Mouse (Mus musculus) midbrain, embryonic 15.5 days (tissue): ENCODE measurements around the gene Wrnip1. TPM values are rescaled to one million over a fixed set of nuclear protein-coding genes. Genes with fewer than 3 reads are reported as not detected.

ENCODE experiments used
- ATAC-seq: fragments of 200-750 bp; cut with Nextera tagmentation; replicated peaks from 2 replicates; pipeline ENCODE4 v1.8.0; 2017; ENCODE audit warnings: moderate TSS enrichment
- H3K27ac ChIP-seq: fragments of 300-500 bp; sonication (generic); 2 replicates; pipeline ENCODE4 v1.5.1; 2015; ENCODE audit warnings: mild to moderate bottlenecking, inconsistent platforms
- H3K27me3 ChIP-seq: fragments of 300-500 bp; sonication (generic); replicated peaks from 2 replicates; pipeline ENCODE4 v1.6.1; 2015; ENCODE audit warnings: inconsistent platforms
- H3K36me3 ChIP-seq: fragments of 300-500 bp; sonication (generic); replicated peaks from 2 replicates; pipeline ENCODE4 v1.6.1; 2015; ENCODE audit warnings: inconsistent platforms
- H3K4me1 ChIP-seq: fragments of 300-500 bp; sonication (generic); 2 replicates; pipeline ENCODE4 v1.6.1; 2015; ENCODE audit warnings: inconsistent platforms
- H3K4me2 ChIP-seq: fragments of 300-500 bp; sonication (generic); 2 replicates; pipeline ENCODE4 v1.6.1; 2015; ENCODE audit warnings: inconsistent platforms, mild to moderate bottlenecking, moderate library complexity
- H3K4me3 ChIP-seq: fragments of 300-500 bp; sonication (generic); 2 replicates; pipeline ENCODE4 v1.5.1; 2015; ENCODE audit warnings: mild to moderate bottlenecking, inconsistent platforms
- H3K9ac ChIP-seq: fragments of 300-500 bp; sonication (generic); 2 replicates; pipeline ENCODE4 v1.6.1; 2015; ENCODE audit warnings: mild to moderate bottlenecking, inconsistent platforms
- H3K9me3 ChIP-seq: fragments of 300-500 bp; sonication (generic); 2 replicates; pipeline ENCODE4 v1.6.1; 2016; ENCODE audit warnings: inconsistent platforms
- WGBS: fragments of 180-500 bp; shearing (Covaris S2); methylation state at CpG from one replicate; pipeline ENCODE4 v1.1.7; 2015; ENCODE audit warnings: mixed read lengths; 5-methylcytosine and 5-hydroxymethylcytosine counted together
- polyA plus RNA-seq: library from polyadenylated mRNA; unstranded; fragments of >200 nt; fragmentation: Nextera tagmentation; extraction: Ambion mirVana; gene quantifications from 2 replicates; pipeline ENCODE4 v1.2.1, GENCODE M21; 2015

Gene Wrnip1
- polyA plus RNA-seq, 1 experiment from 2014 or later: 41.5 TPM

GRCm38 (mm10) chr13:32839314-32839713 is 37.5 kb downstream of the Wrnip1 start:
- no peaks in the 10 kb centered on the region for H3K27me3 ChIP-seq
- no peak overlapping the region for H3K9ac ChIP-seq
- no peak for ATAC-seq
- WGBS: 43% methylated on average over 1 of the region's 1 CpGs
- no peak overlapping the region for H3K4me3 ChIP-seq
- no peak overlapping the region for H3K4me2 ChIP-seq
- H3K27ac ChIP-seq: no peak overlapping the region
- no peaks in the 10 kb centered on the region for H3K4me1 ChIP-seq
- no peaks in the 10 kb centered on the region for H3K9me3 ChIP-seq
- no peaks in the 10 kb centered on the region for H3K36me3 ChIP-seq

DNA sequence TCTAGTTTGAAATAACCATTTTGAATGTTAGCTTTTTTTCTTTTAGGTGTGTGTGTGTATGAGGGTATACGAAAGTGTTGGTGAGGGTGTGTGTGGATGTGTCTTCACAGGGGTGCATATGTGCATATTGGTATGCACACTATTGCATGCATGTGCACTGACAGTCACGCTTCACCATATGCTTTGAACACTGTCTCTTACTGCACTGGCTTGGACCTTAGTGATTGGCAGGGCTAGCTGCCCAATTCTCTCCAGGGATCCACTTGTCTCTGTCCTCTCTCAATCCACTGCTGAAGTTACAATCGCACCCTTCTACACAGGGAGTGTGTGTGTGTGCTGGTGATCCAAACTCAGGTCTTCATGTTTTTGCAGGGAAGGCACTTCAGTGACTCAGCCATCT is 39.5 kb downstream of the Wrnip1 start:
- no peak overlapping the region for H3K9ac ChIP-seq
- H3K4me2 ChIP-seq: no peak overlapping the region
- no peak overlapping the region for H3K4me3 ChIP-seq
- no peak for ATAC-seq
- H3K4me1 ChIP-seq: no peaks in the 10 kb centered on the region
- H3K27me3 ChIP-seq: no peaks in the 10 kb centered on the region
- WGBS: 90% methylated on average over 3 of the region's 3 CpGs
- no peaks in the 10 kb centered on the region for H3K9me3 ChIP-seq
- no peaks in the 10 kb centered on the region for H3K36me3 ChIP-seq
- no peak overlapping the region for H3K27ac ChIP-seq

DNA sequence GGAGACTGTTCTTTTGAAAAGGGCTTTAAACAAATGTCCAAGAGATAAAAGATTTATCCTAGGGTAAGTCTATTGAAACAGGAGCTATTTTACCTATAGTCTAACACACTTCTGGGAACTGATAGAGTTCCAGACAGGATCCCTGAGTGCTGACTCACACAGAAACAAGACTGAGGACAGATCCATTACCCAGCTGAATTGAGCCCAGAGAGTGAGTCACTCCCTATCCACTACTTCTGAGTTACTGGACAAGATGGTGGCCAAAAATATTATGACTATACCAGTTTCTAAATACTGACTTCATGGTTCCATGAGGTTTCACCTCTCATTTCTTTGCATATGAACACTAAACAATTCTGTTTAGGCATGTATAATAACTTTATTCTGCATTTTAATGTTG is 44.4 kb downstream of the Wrnip1 start:
- Histone ChIP-seq H3K4me2 (no peak overlapping the region), H3K9ac (no peak overlapping the region), H3K4me3 (no peak overlapping the region), H3K27ac (no peak overlapping the region), H3K27me3 (peaks cover 5% of the 10 kb centered on the region; the same call in 1 of the 2 replicates), H3K9me3 (no peaks in the 10 kb centered on the region), H3K36me3 (no peaks in the 10 kb centered on the region), H3K4me1 (no peaks in the 10 kb centered on the region)
- no peak for ATAC-seq

- H3K9ac ChIP-seq: no peak overlapping the region
- H3K4me3 ChIP-seq: no peak overlapping the region
- ATAC-seq: no peak
- H3K9me3 ChIP-seq: no peaks in the 10 kb centered on the region
- no peak overlapping the region for H3K27ac ChIP-seq
- peaks cover 9% of the 10 kb centered on the region; the same call in 1 of the 2 replicates for H3K27me3 ChIP-seq
- H3K4me2 ChIP-seq: no peak overlapping the region
- H3K36me3 ChIP-seq: no peaks in the 10 kb centered on the region
- 0 out of 2 replicates have a peak, but pooled peaks cover 2% of the 10 kb centered on the region for H3K4me1 ChIP-seq
- 80% methylated on average over 4 of the region's 4 CpGs for WGBS
These were observed 47.3 kb downstream of the Wrnip1 start for GRCm38 (mm10) chr13:32849092-32849491.

DNA sequence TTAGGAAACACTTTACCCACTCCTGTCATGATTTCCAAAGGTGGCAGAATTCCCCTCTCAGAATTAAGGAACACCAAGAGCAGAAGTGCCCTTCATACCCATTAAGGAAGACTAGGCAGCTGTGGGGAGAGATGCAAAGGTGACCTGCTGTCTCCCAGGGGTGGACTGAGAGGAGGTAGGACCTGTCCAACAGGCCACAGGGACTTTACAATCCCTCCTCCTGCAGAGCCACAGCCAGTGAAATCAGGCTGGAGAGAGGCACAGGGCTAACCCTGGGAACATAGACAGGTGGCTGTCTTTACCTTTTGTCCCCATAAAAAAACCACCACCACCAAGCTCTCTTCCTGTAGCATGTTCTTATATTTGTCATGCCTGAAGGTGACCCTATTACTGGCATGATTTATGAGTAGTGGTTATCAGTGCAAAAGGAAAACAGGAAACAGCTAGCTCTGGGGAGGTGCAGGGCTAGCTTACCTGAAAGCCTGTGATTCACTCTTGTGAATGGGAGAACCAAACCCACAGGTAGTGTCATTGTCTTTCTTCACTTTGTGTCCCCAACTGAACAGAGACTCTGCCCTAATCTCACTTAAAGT is 47.8 kb downstream of the Wrnip1 start:
- Histone ChIP-seq H3K27ac (no peak overlapping the region), H3K4me3 (no peak overlapping the region), H3K4me2 (no peak overlapping the region), H3K9ac (no peak overlapping the region), H3K27me3 (peaks cover 9% of the 10 kb centered on the region; the same call in 1 of the 2 replicates), H3K4me1 (0 out of 2 replicates have a peak, but pooled peaks cover 2% of the 10 kb centered on the region), H3K9me3 (no peaks in the 10 kb centered on the region), H3K36me3 (no peaks in the 10 kb centered on the region)
- ATAC-seq: no peak

- Histone ChIP-seq H3K36me3 (no peaks in the 10 kb centered on the region), H3K27me3 (peaks cover 9% of the 10 kb centered on the region; the same call in 1 of the 2 replicates), H3K4me2 (no peak overlapping the region), H3K4me3 (no peak overlapping the region), H3K27ac (no peak overlapping the region), H3K9me3 (no peaks in the 10 kb centered on the region), H3K9ac (no peak overlapping the region), H3K4me1 (0 out of 2 replicates have a peak, but pooled peaks cover 2% of the 10 kb centered on the region)
- no peak for ATAC-seq
- 94% methylated on average over 1 of the region's 1 CpGs for WGBS
These were observed 48.3 kb downstream of the Wrnip1 start for GRCm38 (mm10) chr13:32850156-32850555.

DNA sequence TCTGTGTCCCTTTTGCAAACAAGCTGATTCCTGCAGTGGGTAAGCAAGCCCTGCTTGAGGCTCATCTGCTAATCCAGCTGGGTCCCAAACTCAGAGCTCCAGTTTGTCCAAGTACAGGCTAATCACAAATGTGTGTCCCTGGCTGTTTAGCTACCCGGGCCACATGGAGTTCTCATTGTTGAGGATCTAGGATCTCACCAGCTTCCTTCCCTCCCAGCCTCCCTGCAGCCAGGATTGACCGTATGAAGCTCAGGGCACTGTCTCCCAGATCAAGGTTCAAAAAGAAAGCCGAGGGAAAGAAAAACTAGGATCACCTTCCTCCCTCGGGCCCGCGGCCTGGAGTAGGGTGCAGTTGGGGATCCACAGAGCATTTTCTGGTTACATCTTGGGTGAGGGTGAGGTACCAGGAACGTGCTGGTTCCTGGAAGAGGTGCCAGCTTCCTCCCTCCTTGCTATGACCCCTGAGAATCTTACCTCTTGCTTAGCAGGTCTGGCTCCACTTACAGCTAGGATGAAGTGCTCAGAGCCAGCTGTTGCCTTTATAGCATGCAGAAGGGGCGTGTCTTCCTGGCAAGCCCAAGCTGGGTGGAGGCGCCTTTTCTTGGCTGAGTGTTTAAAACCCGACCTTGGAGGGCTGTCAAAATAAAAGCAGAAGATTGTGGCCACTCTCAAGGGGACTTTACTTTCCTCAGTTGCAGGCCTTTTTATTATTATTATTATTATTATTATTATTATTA is 49.0 kb downstream of the Wrnip1 start, which contains the start of gene Serpinb1a:
Gene Serpinb1a (minus strand): TSS at position 518 of the 737 bp plus-strand sequence.
- H3K9me3 ChIP-seq: no peaks in the 10 kb centered on the region
- peaks cover 9% of the 10 kb centered on the region; the same call in 1 of the 2 replicates for H3K27me3 ChIP-seq
- no peak within 1 kb of the TSS for H3K9ac ChIP-seq
- H3K4me2 ChIP-seq: no peak within 1 kb of the TSS
- no peaks in the 10 kb centered on the region for H3K36me3 ChIP-seq
- no peak within 1 kb of the TSS for H3K4me3 ChIP-seq
- 66% methylated on average over 10 of the region's 10 CpGs for WGBS
- 0 out of 2 replicates have a peak, but pooled peaks cover 2% of the 10 kb centered on the region for H3K4me1 ChIP-seq
- H3K27ac ChIP-seq: no peak within 1 kb of the TSS
- no peak for ATAC-seq

DNA sequence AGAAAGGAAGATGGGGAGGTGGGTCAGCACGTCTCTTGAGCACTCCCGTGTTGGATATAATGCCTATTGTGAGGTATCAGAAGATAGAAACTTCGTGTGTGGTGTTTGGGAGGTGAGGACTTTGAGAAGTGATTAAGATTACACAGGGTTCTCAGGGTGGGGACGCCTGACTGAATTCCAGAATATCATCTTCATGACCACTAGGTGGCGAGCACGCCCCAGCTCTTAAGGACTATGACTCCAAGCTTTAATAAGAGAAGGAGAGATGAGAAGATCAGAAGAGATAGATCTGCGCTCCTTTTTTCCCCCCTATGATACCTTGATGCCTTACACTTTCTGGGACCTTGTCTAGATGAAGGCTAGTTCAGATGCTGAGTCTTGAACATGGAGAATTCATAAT is 50.1 kb downstream of the Wrnip1 start:
- Histone ChIP-seq H3K27me3 (peaks cover 9% of the 10 kb centered on the region; the same call in 1 of the 2 replicates), H3K36me3 (no peaks in the 10 kb centered on the region), H3K4me2 (no peak overlapping the region), H3K9me3 (no peaks in the 10 kb centered on the region), H3K27ac (no peak overlapping the region), H3K9ac (no peak overlapping the region), H3K4me3 (no peak overlapping the region), H3K4me1 (0 out of 2 replicates have a peak, but pooled peaks cover 2% of the 10 kb centered on the region)
- ATAC-seq: peak; percentile 77
- WGBS: 10% methylated on average over 7 of the region's 7 CpGs

- WGBS: 66% methylated on average over 4 of the region's 4 CpGs
- Histone ChIP-seq H3K4me1 (0 out of 2 replicates have a peak, but pooled peaks cover 2% of the 10 kb centered on the region), H3K9me3 (no peaks in the 10 kb centered on the region), H3K36me3 (no peaks in the 10 kb centered on the region), H3K9ac (no peak overlapping the region), H3K27ac (0 out of 2 replicates have a peak overlapping the region, but pooled peaks have one; percentile 20), H3K27me3 (peaks cover 9% of the 10 kb centered on the region; the same call in 1 of the 2 replicates), H3K4me3 (no peak overlapping the region), H3K4me2 (no peak overlapping the region)
- ATAC-seq: peak; percentile 16; the same call in 1 of the 2 replicates
These were observed 50.7 kb downstream of the Wrnip1 start for GRCm38 (mm10) chr13:32852539-32852938.

DNA sequence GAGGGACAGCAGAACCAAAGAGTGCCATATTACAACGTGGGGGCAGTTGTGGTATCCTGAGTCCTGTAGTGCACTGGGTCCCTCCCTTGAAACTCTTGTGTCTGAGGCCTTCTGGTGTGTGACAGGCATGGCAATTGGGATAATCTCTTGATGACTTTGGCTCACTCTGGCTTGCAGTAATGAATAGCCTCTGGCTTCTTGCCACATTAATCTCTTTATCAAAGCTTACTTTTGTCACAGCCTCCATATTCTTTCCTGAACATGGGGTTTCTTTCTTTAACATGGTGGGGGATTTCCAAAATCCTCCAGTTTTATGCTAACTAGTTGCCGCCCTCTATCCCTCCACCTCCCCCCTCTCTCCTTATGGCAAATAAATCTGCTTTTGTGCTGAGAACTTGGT is 51.2 kb downstream of the Wrnip1 start:
- H3K9me3 ChIP-seq: no peaks in the 10 kb centered on the region
- ATAC-seq: peak; percentile 90
- H3K27me3 ChIP-seq: peaks cover 9% of the 10 kb centered on the region; the same call in 1 of the 2 replicates
- H3K4me1 ChIP-seq: 0 out of 2 replicates have a peak, but pooled peaks cover 2% of the 10 kb centered on the region
- H3K9ac ChIP-seq: no peak overlapping the region
- H3K4me2 ChIP-seq: no peak overlapping the region
- 15% methylated on average over 2 of the region's 2 CpGs for WGBS
- H3K36me3 ChIP-seq: no peaks in the 10 kb centered on the region
- 0 out of 2 replicates have a peak overlapping the region, but pooled peaks have one; percentile 20 for H3K27ac ChIP-seq
- H3K4me3 ChIP-seq: no peak overlapping the region

GRCm38 (mm10) chr13:32860821-32861220 is 59.0 kb downstream of the Wrnip1 start:
- Histone ChIP-seq H3K4me2 (no peak overlapping the region), H3K4me1 (no peaks in the 10 kb centered on the region), H3K9ac (no peak overlapping the region), H3K9me3 (no peaks in the 10 kb centered on the region), H3K27me3 (no peaks in the 10 kb centered on the region), H3K36me3 (no peaks in the 10 kb centered on the region), H3K4me3 (no peak overlapping the region), H3K27ac (no peak overlapping the region)
- ATAC-seq: no peak
- WGBS: 87% methylated on average over 3 of the region's 3 CpGs

GRCm38 (mm10) chr13:32863456-32863855 is 61.6 kb downstream of the Wrnip1 start:
- Histone ChIP-seq H3K36me3 (no peaks in the 10 kb centered on the region), H3K4me2 (no peak overlapping the region), H3K27me3 (no peaks in the 10 kb centered on the region), H3K4me1 (no peaks in the 10 kb centered on the region), H3K9me3 (no peaks in the 10 kb centered on the region), H3K27ac (no peak overlapping the region), H3K9ac (no peak overlapping the region), H3K4me3 (no peak overlapping the region)
- no peak for ATAC-seq
